In genomic region chr2:180031270-180031669, GRCm38 (mm10) we compare ENCODE assay signal across 16 mouse cellular contexts.
"Had no signal": no experiment of that assay in that cellular context is flagged by ENCODE, and none has a peak within 500 bp of the region (broad histone marks: within the 10 kb centered on the region; RNA-seq: fewer than 3 reads in every experiment).

No protein-coding gene starts in this region.

- H3K9me3 ChIP-seq: intestine, embryonic 15.5 days; limb, embryonic 10.5 days; liver, embryonic 15.5 days; megakaryocyte, embryonic 14.5 days; midbrain, embryonic 15.5 days; neural tube, embryonic 12.5 days had no signal

- H3K9ac ChIP-seq: intestine, embryonic 15.5 days; liver, embryonic 15.5 days; lung, embryonic 14.5 days; midbrain, embryonic 15.5 days; neural tube, embryonic 12.5 days had no signal

- H3K4me3 ChIP-seq: intestine, embryonic 15.5 days; left cerebral cortex, adult 2 months; limb, embryonic 10.5 days; liver, embryonic 15.5 days; megakaryocyte, embryonic 14.5 days; midbrain, embryonic 15.5 days; neural tube, embryonic 12.5 days had no signal

- ATAC-seq: intestine, embryonic 15.5 days; midbrain, embryonic 15.5 days had no signal

- H3K4me2 ChIP-seq: intestine, embryonic 15.5 days; liver, embryonic 11.5 days; liver, embryonic 15.5 days; lung, embryonic 14.5 days; midbrain, embryonic 11.5 days; midbrain, embryonic 15.5 days; neural tube, embryonic 12.5 days had no signal

- DNase-seq: lung, embryonic 14.5 days; lung, postnatal 14 days; retina, postnatal 1 day; right cerebral cortex, postnatal 4 days; thymus, adult 18-20 months; thymus, postnatal 14 days had no signal

- H3K27me3 ChIP-seq: intestine, embryonic 15.5 days; liver, embryonic 15.5 days; megakaryocyte, embryonic 14.5 days; midbrain, embryonic 15.5 days; neural tube, embryonic 12.5 days had no signal

- H3K27ac ChIP-seq: intestine, embryonic 15.5 days; left cerebral cortex, adult 2 months; limb, embryonic 10.5 days; liver, embryonic 15.5 days; macrophage; midbrain, embryonic 15.5 days; neural tube, embryonic 12.5 days had no signal
